Mouse (Mus musculus) CH12.LX (cell line): Measurements from ENCODE around the gene Usp17la. TPM values are rescaled to one million over a fixed set of nuclear protein-coding genes. Genes with fewer than 3 reads are reported as not detected.
"Not testable (repeated sequence)": the region's sequence is repeated elsewhere in the genome, so short reads cannot be mapped to it uniquely, and the experiment has no call there.

ENCODE experiments used
- DNase-seq: peaks from one replicate; pipeline ENCODE4 v3.0.0-alpha.2; 2013; ENCODE audit errors: extremely low read depth
- H3K27ac ChIP-seq: 2 replicates; pipeline ENCODE4 v1.5.1; 2012; ENCODE audit warnings: low read depth, mild to moderate bottlenecking, control low read depth, moderate library complexity; ENCODE audit not compliant: insufficient read depth
- H3K27me3 ChIP-seq: replicated peaks from 2 replicates; pipeline ENCODE3; 2012; ENCODE audit warnings: inconsistent platforms
- H3K36me3 ChIP-seq, 2 experiments: replicated peaks in 1 of 2; 2 replicates each; pipeline versions ENCODE3 to v1.6.1; 2012; ENCODE audit warnings: inconsistent platforms in 1 of 2, low read length in 1 of 2, mild to moderate bottlenecking in 1 of 2, mixed read lengths in 1 of 2, moderate library complexity in 1 of 2; ENCODE audit not compliant: control insufficient read depth in 1 of 2, insufficient read depth in 1 of 2
- H3K4me1 ChIP-seq, 2 experiments: 2 replicates each; pipeline ENCODE4 v1.6.1; 2012; ENCODE audit warnings: inconsistent platforms in 1 of 2, moderate library complexity in 1 of 2; ENCODE audit not compliant: insufficient read depth in 2 of 2, control insufficient read depth in 1 of 2
- H3K4me2 ChIP-seq: 2 replicates; pipeline ENCODE4 v1.6.1; 2012; ENCODE audit warnings: low read depth, mild to moderate bottlenecking, control low read depth; ENCODE audit not compliant: poor library complexity, insufficient read depth, severe bottlenecking
- H3K4me3 ChIP-seq, 3 experiments: fragments of 150-350 bp in 1 of 3; sonication (generic) in 1 of 3; replicated peaks in 1 of 3; 2 replicates each; pipeline versions ENCODE3 to v1.5.1; 2011 to 2012; ENCODE audit warnings: low read depth in 2 of 3, low read length in 2 of 3, mild to moderate bottlenecking in 2 of 3, moderate library complexity in 2 of 3, control low read depth in 1 of 3, improper control_type of control experiment in 1 of 3, inconsistent platforms in 1 of 3, mixed read lengths in 1 of 3; ENCODE audit not compliant: poor library complexity in 1 of 3
- H3K79me2 ChIP-seq: replicated peaks from 2 replicates; pipeline ENCODE4 v1.6.1; 2012; ENCODE audit warnings: mild to moderate bottlenecking, moderate library complexity; ENCODE audit not compliant: control insufficient read depth, poor library complexity, insufficient read depth, severe bottlenecking; ENCODE audit errors: extremely low read depth
- H3K9ac ChIP-seq: 2 replicates; pipeline ENCODE4 v1.6.1; 2012; ENCODE audit warnings: low read depth, mild to moderate bottlenecking, control low read depth, moderate library complexity; ENCODE audit not compliant: insufficient read depth
- H3K9me3 ChIP-seq: replicated peaks from 2 replicates; pipeline ENCODE3; 2012; ENCODE audit warnings: low read length, inconsistent platforms, mixed read lengths
- CHD2 ChIP-seq: IDR thresholded peaks from 2 replicates; pipeline ENCODE4 v1.6.1; 2011; ENCODE audit warnings: low read length, improper control_type of control experiment
- EP300 ChIP-seq: IDR thresholded peaks from 2 replicates; pipeline ENCODE4 v1.6.1; 2011; ENCODE audit warnings: low read length, improper control_type of control experiment
- ETS1 ChIP-seq: conservative IDR thresholded peaks from 2 replicates; pipeline ENCODE4 v1.6.1; 2012; ENCODE audit warnings: low read depth, mild to moderate bottlenecking, inconsistent platforms, low read length, improper control_type of control experiment, moderate library complexity
- GABPA ChIP-seq: IDR thresholded peaks from 2 replicates; pipeline ENCODE4 v1.6.1; 2012; ENCODE audit warnings: low read depth, low read length, improper control_type of control experiment, inconsistent platforms; ENCODE audit not compliant: insufficient replicate concordance
- JUN ChIP-seq: IDR thresholded peaks from 2 replicates; pipeline ENCODE4 v1.6.1; 2011; ENCODE audit warnings: low read depth, mild to moderate bottlenecking, low read length, improper control_type of control experiment, moderate library complexity; ENCODE audit not compliant: insufficient read depth
- MAZ ChIP-seq: IDR thresholded peaks from 2 replicates; pipeline ENCODE4 v1.6.1; 2012; ENCODE audit warnings: low read depth, mild to moderate bottlenecking, inconsistent platforms, low read length, improper control_type of control experiment, moderate library complexity
- POLR2A ChIP-seq: IDR thresholded peaks from 2 replicates; pipeline ENCODE4 v1.6.1; 2011; ENCODE audit warnings: low read depth, mild to moderate bottlenecking, improper control_type of control experiment, low read length
- USF1 ChIP-seq: IDR thresholded peaks from 2 replicates; pipeline ENCODE4 v1.6.1; 2014; ENCODE audit warnings: low read depth, mild to moderate bottlenecking, inconsistent platforms, low read length, improper control_type of control experiment
- USF2 ChIP-seq: conservative IDR thresholded peaks from 2 replicates; pipeline ENCODE4 v1.6.1; 2011; ENCODE audit warnings: low read depth, low read length, improper control_type of control experiment
- dilution Hi-C: fragments of 300-500 bp; cut with MboI; formaldehyde crosslinking; loops from 2 replicates; pipeline ENCODE4 v1.14.3; 2020; ENCODE audit warnings: low sequenced_read_pairs; ENCODE audit not compliant: extremely low pct_unique_long_range_greater_than_20kb, extremely low pct_ligation_motif_present
- in situ Hi-C: fragments of 300-500 bp; cut with MboI; formaldehyde crosslinking; loops from 3 replicates; pipeline ENCODE4 v1.14.3; 2019; ENCODE audit warnings: low sequenced_read_pairs, low pct_ligation_motif_present, low pct_unique_long_range_greater_than_20kb, mixed read lengths
- polyA plus RNA-seq: library from polyadenylated mRNA; unstranded; fragments of >175 nt; gene quantifications from 2 replicates; pipeline ENCODE4 v1.2.1, GENCODE M21; 2012; ENCODE audit warnings: low read depth; ENCODE audit not compliant: insufficient read length
- total RNA-seq, 2 experiments: library from RNA; depleted of rRNA; stranded (reverse); fragments of 300-350 nt in 1 of 2; fragments of >200 nt in 1 of 2; gene quantifications; 2 replicates each; pipeline ENCODE4 v1.2.3; 2012 to 2014

The Usp17la gene
- total and polyA plus RNA-seq, 3 experiments: 0.11 to 0.17 TPM; not detected in 1

- H3K9ac ChIP-seq: no peak overlapping the region
- H3K9me3 ChIP-seq: no peaks in the 10 kb centered on the region
- dilution Hi-C loops (no loop called here), in situ Hi-C loops (no loop called here)
- H3K27me3 ChIP-seq: no peaks in the 10 kb centered on the region
- H3K36me3 ChIP-seq: no peaks in the 10 kb centered on the region
- no peak overlapping the region for H3K4me2 ChIP-seq
- TF ChIP-seq EP300 (peak; percentile 47; the same call in 1 of the 2 replicates), USF2 (no peak), JUN (peak; percentile 9; the same call in 1 of the 2 replicates), ETS1 (peak; percentile 23; the same call in 1 of the 2 replicates)
- no peak overlapping the region for H3K27ac ChIP-seq
- no peak overlapping the region for H3K4me3 ChIP-seq
- peak; percentile 17 for DNase-seq
- no peaks in the 10 kb centered on the region for H3K79me2 ChIP-seq
- no peaks in the 10 kb centered on the region for H3K4me1 ChIP-seq
Observed at GRCm38 (mm10) chr7:104843731-104844287, 13.0 kb upstream of the Usp17la start.

DNA sequence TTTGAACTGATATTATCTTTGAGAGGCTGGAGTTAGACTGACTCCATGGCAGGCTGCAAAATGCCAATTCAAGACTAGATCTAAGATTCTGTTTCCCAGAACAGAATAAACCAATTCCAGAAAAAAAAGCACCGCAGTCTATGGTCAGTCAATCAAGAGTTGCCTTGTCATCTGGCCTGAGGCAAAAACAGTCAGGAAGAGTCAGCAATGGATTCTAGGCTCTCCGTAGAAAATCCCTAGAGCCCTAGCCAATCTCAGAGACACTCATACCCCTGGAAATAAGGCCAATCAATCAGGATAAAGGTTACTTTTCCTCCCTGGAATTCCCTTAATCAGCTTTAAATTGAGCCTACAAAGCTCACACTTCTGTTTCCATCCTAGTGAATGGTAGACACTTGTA, 5.3 kb upstream of the Usp17la start:
- H3K36me3 ChIP-seq, H3K9me3 ChIP-seq, H3K4me3 ChIP-seq, dilution Hi-C loops, H3K4me2 ChIP-seq, H3K79me2 ChIP-seq, in situ Hi-C loops, H3K4me1 ChIP-seq, H3K9ac ChIP-seq, H3K27ac ChIP-seq, DNase-seq, H3K27me3 ChIP-seq: not testable (repeated sequence)

GRCm38 (mm10) chr7:104855248-104855750, 1.5 kb upstream of the Usp17la start:
- H3K79me2 ChIP-seq: no peaks in the 10 kb centered on the region
- DNase-seq: peak; percentile 8
- dilution Hi-C loops: no loop called here
- H3K27ac ChIP-seq: no peak overlapping the region
- H3K36me3 ChIP-seq: no peaks in the 10 kb centered on the region
- TF ChIP-seq USF1: no peak
- no peak for TF ChIP-seq POLR2A
- TF ChIP-seq MAZ: no peak
- TF ChIP-seq CHD2: no peak
- TF ChIP-seq JUN: no peak
- TF ChIP-seq GABPA: no peak
- no peaks in the 10 kb centered on the region for H3K9me3 ChIP-seq
- no peak overlapping the region for H3K9ac ChIP-seq
- in situ Hi-C loops: no loop called here
- H3K27me3 ChIP-seq: no peaks in the 10 kb centered on the region
- H3K4me2 ChIP-seq: no peak overlapping the region
- H3K4me3 ChIP-seq: no peak overlapping the region
- H3K4me1 ChIP-seq: no peaks in the 10 kb centered on the region
